Mouse (Mus musculus) splenic B cell, adult 2 months (primary cell): ENCODE measurements around the gene Srrd.

Experiments
- DNase-seq: peaks from one replicate; pipeline ENCODE4 v3.0.0-alpha.2; 2011; ENCODE audit warnings: low read depth, low spot score
- H3K27me3 ChIP-seq: 2 replicates; pipeline ENCODE4 v1.6.1; 2012; ENCODE audit warnings: mild to moderate bottlenecking, low read length, moderate library complexity, mixed read lengths; ENCODE audit not compliant: control insufficient read depth, poor library complexity, insufficient read depth, severe bottlenecking
- H3K36me3 ChIP-seq: 2 replicates; pipeline ENCODE4 v1.6.1; 2012; ENCODE audit warnings: mild to moderate bottlenecking, low read length, moderate library complexity, mixed read lengths; ENCODE audit not compliant: control insufficient read depth, poor library complexity, insufficient read depth, severe bottlenecking

The Srrd gene

DNA sequence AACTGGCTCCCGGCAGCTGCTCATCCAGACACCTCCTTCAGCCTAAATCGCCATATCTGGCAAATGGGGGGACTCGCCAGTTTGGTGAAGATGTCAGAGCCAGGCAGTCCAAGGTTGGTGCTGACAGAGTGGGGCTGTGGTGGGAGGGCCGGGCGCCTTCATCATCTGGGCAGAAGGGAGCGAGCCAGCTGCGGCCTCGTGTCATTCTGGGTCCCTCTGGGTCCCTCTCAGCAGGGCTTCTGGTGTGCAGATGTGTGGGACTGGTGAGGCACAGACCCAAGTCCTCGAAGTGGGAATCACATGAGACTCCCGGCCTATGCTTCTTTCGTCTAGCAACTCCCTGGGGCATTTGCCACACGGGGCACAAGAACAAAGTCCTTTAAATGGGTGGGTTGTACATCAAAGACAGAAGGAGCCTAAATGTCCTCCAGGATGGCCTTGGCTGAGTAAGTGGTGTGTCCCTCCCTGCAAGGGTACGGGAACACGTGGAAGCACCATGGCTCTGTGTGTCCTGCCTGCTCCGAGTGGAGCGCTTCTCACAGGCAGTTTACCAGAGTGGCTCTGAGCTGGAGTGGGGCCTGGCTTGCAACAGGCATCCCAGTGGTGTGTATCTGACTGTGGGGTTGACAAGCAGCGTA, 50.4 kb downstream of the Srrd start:
- H3K36me3 ChIP-seq: no peaks in the 10 kb centered on the region
- DNase-seq: peak; percentile 24
- no peaks in the 10 kb centered on the region for H3K27me3 ChIP-seq

DNA sequence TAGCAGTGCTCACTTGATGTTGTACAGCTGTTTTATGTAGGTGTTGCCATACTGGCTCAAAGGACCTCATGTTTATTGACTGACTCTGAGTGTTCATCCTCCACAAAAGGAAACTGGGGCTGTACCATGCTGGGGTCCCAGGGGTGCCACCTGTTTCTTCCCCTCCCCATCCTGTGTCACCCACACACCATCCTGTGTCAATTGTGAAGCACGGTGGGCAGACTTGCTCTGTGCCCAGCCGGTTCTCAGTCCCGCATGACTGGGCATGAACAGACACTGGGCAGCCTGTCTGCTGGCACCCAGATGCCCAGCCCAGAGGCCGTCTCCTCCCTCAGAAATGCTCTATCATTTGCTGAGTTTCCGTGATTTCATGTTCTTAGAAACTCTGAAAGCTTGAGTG, 51.0 kb downstream of the Srrd start:
- DNase-seq: peak; percentile 78
- Histone ChIP-seq H3K27me3 (no peaks in the 10 kb centered on the region), H3K36me3 (no peaks in the 10 kb centered on the region)

GRCm38 (mm10) chr5:112290536-112290880, 52.3 kb downstream of the Srrd start:
- no peaks in the 10 kb centered on the region for H3K36me3 ChIP-seq
- H3K27me3 ChIP-seq: no peaks in the 10 kb centered on the region
- DNase-seq: no peak

GRCm38 (mm10) chr5:112289819-112290535, 52.9 kb downstream of the Srrd start:
- Histone ChIP-seq H3K36me3 (no peaks in the 10 kb centered on the region), H3K27me3 (no peaks in the 10 kb centered on the region)
- no peak for DNase-seq

DNA sequence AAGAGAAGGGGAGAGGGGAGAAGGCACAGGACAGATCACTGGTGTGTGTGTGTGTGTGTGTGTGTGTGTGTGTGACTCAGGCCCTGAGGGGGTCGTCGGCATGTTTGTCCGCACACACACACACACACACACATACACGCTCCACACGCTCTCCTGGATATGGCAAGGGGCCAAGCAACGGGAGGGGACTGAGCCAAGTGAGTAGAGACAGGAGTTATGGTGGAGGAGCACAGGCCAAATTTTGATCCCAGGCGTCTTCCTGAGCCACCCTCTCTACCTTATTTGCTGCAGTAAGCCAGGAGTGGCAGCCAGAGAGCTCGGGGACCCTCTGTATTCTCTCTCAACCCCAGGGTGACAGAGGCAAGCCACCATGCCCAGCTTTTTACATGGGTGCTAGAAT, 53.6 kb downstream of the Srrd start:
- H3K27me3 ChIP-seq: no peaks in the 10 kb centered on the region
- no peak for DNase-seq
- H3K36me3 ChIP-seq: no peaks in the 10 kb centered on the region

DNA sequence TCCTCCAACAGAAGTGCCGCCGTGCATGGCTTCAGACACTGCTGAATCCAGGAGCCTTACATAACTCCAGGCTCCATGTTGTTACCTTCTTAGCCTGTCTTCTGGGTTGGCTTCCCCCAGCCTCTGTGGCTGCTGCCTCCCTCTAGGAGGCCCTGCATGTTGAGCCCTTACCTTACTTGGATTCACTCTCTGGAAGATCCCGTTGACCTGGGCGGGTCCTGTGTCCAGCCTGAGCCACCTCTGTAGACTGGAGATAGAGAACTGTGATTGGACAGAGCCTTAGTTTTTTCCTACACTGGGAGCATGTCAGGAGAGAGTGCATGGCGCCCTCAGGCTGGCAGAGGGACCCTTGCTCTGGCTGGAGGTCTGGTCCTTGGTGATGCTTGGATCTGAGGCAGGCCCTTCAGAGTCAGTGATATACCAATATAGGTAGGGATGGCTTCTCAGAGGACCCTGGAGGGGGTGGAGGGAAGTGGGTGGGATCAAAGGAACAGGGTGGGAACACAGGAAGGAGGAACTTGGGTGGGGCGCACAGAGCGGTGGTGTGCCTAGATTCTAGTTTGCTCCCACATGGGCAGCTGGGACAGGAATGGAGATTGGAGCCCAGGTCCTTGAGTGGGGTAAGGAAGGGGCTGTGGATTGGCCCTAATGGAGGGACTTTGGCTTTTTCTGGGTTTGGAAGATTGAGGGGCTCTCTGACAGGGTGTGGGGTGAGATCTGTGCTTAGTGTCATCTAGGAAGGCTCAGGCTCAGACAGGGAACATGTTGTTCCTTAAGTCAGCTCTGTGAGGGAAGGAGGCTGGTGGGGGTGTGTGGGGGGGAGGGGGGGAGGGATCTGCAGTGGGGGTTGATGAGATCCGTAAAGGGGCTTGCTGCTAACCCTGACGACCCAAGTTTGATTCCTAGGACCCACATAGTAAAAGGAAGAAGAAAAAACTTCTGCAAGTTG, 54.4 kb downstream of the Srrd start:
- DNase-seq: no peak

DNA sequence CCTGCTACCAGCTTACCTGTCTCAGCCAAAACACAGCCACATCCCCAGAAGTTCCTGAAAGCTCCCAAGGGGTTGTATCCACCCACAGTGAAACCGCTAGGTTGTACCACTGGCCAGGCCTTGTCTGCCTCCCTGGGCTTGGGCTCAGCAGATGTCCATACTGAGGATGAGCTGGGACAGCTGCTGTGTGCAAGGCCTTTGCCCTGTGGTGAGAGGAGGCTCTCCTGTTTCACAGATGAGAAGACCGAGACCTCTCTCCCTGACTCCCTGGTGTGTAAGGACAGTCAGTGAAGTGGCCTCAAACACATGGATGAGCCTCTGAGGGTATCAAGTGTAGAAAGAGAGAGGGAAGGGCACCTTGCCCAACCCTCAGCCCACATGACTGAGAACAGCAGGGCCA, 55.2 kb downstream of the Srrd start:
- Histone ChIP-seq H3K36me3 (no peaks in the 10 kb centered on the region), H3K27me3 (no peaks in the 10 kb centered on the region)
- DNase-seq: no peak

More for the DNA sequence above, 54.4 kb downstream of the Srrd start:
- no peaks in the 10 kb centered on the region for H3K36me3 ChIP-seq
- no peaks in the 10 kb centered on the region for H3K27me3 ChIP-seq
